Mouse (Mus musculus): ENCODE results near the gene Hddc3.
A peak's percentile ranks its signal among the peaks of the same experiment; 100 is the strongest.
"Not testable (repeated sequence)": the region's sequence is repeated elsewhere in the genome, so short reads cannot be mapped to it uniquely, and the experiment has no call there.

Gene Hddc3

DNA sequence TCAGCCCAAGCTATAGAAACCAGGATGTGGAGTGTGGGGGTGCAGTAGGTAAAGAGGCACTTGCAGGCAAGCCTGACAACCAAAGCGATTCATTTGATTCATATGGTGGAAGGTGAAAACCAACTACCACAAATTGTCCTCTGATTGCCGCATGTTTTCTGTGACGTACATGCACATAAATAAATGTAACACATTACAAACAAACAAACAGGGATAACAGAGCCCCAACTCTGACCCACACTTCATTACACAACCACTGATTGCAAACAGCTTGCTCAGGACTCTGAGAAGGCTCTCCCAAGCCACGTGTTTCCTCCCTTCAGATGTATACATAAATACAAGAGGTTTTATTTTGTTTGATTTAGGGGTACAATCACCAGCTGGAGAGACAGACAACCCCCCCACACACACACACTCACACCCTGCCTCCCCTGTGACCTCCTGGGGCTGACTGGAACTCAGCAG is 27.1 kb downstream of the Hddc3 start:
- DNase-seq (ENCODE audit: low spot score in 2 of 2) = no peak

DNA sequence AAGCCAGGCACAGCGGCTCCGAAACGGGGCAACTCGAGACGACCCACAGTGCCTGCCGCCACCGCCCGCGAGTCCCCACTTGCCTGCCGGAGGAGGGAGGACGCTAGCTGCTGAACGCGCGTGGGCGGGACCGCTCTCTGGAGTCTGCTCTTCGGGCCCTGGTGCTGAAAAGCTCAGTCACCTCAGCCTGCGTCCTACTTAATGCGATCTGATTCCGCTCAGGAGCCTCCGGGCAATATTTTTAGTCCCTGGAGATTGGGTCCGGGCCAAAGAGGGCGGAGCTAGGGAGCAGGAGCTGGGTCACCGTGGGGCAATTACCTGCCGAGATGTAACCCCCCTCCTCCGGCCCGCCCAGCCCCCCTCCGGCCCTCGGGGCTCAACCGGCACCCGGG is 27.7 kb downstream of the Hddc3 start:
- peak; percentile 68 to 77 for DNase-seq (ENCODE audit: low spot score in 2 of 2)

GRCm38 (mm10) chr7:80371041-80371751 is 28.3 kb downstream of the Hddc3 start, which contains the start of gene Man2a2:
Man2a2 (minus strand) TSS chr7:80371375.
- DNase-seq (ENCODE audit: low spot score in 2 of 2) = peak; percentile 78 to 83

DNA sequence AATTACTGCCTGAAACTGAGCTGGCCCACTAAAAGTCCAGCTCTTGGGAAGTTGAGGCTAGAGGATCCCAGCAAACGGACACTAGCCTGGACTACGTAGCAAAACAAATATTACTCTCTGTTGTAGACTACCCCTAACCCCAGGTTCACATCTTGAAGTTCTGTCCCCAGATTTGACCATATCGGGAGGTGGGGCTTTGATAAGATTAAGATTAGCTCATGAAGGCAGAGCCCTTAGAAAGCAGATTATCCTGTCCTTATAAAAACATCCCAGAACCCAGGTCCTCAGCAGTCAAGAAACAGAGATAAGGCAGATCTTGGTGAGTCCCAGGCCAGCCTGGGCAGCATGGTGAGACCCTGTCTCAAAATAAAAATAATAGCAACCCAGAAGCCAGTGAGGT is 29.3 kb downstream of the Hddc3 start:
- DNase-seq (ENCODE audit: low spot score in 2 of 2) = no peak

DNA sequence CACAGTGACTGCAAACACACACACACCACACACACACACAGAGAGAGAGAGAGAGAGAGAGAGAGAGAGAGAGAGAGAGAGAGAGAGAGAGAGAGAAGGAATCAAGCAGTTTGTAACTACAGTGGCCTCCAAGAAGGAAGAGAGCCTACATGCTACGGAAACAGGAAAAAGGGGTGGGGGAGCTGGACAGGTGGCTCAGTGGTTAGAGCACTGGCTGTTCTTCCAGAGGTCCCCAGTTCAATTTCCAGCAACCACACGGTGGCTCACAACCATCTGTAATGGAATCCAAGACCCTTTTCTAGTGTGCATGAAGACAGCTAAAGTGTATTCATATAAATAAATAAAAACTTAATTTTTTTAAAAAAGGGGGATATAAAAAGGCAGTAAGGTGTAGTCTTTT is 29.8 kb downstream of the Hddc3 start:
- DNase-seq (ENCODE audit: low spot score in 2 of 2) = no peak

GRCm38 (mm10) chr7:80373352-80373751 is 30.4 kb downstream of the Hddc3 start:
- DNase-seq (ENCODE audit: low spot score in 2 of 2) = no peak

GRCm38 (mm10) chr7:80373850-80374249 is 30.9 kb downstream of the Hddc3 start:
- DNase-seq (ENCODE audit: low spot score in 2 of 2) = no peak

- DNase-seq (ENCODE audit: low spot score in 2 of 2) = no peak
Observed at GRCm38 (mm10) chr7:80374280-80374679, 31.4 kb downstream of the Hddc3 start.

GRCm38 (mm10) chr7:80374733-80375132 is 31.8 kb downstream of the Hddc3 start:
- DNase-seq (ENCODE audit: low spot score in 2 of 2) = no peak

- DNase-seq (ENCODE audit: low spot score in 2 of 2) = no peak
Observed at GRCm38 (mm10) chr7:80375376-80376039, 32.6 kb downstream of the Hddc3 start.

GRCm38 (mm10) chr7:80376192-80376591 is 33.3 kb downstream of the Hddc3 start:
- no peak for DNase-seq (ENCODE audit: low spot score in 2 of 2)

DNA sequence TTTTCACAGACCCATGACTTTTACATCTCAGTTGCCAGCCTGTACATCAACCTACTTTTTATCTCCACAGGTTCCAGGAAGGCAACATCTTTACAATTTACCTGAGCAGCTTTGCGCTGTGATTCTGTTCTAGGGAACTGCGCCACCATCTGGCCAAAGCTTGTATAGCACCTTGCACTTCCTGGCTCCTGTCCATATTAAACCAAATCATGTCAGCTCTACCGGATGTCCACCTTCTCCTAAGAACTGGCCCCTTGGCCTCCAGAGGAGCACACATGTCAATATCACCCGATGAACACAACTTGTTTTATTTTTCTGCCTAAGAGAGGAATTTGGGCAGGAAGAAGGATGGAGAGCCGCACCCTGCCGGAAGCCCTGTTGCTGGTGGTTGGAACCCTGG is 34.6 kb downstream of the Hddc3 start:
- DNase-seq (ENCODE audit: low spot score in 2 of 2) = peak in 1 of 2 experiments; percentile 78

GRCm38 (mm10) chr7:80379531-80379930 is 36.6 kb downstream of the Hddc3 start:
- DNase-seq (ENCODE audit: low spot score in 2 of 2) = no peak

- no peak for DNase-seq (ENCODE audit: low spot score in 2 of 2)
Observed at GRCm38 (mm10) chr7:80382919-80383318, 40.0 kb downstream of the Hddc3 start.

- DNase-seq (ENCODE audit: low spot score in 2 of 2) = peak; percentile 80 to 93
Observed at GRCm38 (mm10) chr7:80386235-80386930, 43.5 kb downstream of the Hddc3 start.

- no peak for DNase-seq (ENCODE audit: low spot score in 2 of 2)
Observed at GRCm38 (mm10) chr7:80387033-80387632, 44.2 kb downstream of the Hddc3 start.

DNA sequence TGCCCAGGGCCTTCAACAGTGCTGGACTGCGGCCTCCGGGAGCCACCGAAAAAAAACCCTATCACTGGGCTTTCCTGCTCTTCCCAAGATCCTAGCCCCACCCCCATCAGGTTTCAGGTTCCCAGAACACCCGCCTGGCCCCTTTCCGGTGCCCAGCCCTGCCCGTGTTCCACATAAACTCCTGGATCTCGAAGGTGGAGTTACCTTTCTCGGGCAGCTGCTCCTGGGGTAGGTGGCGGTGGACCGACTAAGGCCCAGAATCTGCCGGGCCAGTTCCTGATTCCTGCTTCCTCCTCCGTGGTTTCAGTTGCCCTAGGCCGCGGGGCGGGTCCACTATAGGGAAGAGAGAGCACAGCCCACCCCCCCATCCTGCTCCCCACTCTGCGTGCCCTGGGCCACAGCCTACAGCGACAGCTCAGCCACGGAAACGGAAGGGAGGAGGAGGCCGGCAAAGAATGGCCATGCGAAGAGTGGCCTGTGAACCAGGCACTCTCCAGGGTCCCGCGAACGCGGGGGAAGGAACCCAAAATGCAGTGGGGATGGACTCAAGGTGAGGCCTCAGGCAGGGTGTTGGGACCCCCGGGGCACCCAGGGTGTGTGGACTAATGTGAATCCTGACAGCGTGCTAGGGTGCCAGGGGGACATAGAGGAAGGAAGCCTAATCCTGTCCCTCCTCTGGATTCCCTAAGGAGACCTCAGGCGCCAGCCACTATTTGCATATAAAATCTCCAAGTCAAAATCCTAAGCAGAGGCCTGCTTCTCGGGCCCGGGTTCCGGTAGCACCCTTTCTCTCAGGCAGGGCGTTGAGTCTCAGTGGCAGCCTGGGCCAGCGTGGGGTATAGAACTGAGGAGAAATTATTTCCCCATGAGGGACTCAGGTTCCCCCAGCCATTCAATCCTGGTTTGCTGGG is 45.0 kb downstream of the Hddc3 start, which contains the start of gene Fes:
Fes (minus strand) TSS at position 314 of the 911 bp plus-strand sequence.
- peak in 1 of 2 experiments; percentile 56 for DNase-seq (ENCODE audit: low spot score in 2 of 2)

GRCm38 (mm10) chr7:80392119-80392518 is 49.2 kb downstream of the Hddc3 start:
- no peak for DNase-seq (ENCODE audit: low spot score in 2 of 2)

DNA sequence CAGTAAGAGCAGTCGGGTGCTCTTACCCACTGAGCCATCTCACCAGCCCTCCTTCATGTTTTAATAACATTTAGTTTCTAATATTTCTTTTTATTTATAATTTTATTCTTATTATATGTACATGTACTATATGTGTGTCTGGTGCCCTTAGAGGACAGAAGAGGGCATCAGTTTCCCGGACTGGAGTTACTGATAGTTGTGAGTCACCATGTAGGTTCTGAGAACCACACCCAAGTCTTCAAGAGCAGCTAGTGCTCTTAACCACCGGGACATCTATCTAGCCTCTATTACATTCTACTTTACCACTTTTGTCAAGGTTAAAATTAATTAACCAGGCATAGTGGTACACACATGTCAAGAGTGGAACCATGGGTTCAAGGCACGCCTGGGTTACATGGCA is 51.7 kb downstream of the Hddc3 start:
- DNase-seq (ENCODE audit: low spot score in 2 of 2) = no peak

GRCm38 (mm10) chr7:80396427-80396826 is 53.5 kb downstream of the Hddc3 start:
- not testable (repeated sequence) for DNase-seq (ENCODE audit: low spot score in 2 of 2)

DNA sequence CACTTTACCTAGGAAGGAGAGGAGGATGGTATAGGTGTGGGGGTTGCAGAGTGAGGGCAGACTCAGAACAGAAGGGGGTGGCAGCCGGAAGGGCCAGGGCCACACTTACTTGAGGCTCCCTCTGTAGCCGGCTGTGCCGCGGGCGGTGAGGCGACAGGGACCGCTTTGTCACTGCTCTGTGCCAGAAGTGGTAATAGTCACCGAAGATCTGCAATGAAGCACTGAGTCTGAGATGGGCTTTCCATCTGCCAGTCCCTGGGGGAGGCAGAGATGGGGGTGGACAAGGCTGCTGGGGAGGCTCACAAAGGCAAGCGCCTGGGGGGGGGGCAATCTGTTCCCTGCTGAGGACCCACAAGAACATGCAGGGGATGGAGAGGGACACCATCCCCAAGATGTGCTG is 55.1 kb downstream of the Hddc3 start:
- no peak for DNase-seq (ENCODE audit: low spot score in 2 of 2)
